In genomic region chr17:34902895-34903294, GRCm38 (mm10) we compare ENCODE assay signal across 30 mouse cellular contexts. TPM values are rescaled to one million over a fixed set of nuclear protein-coding genes. Genes with fewer than 3 reads are reported as not detected.
DNase-seq lines count a peak whose midpoint lies in the region; ATAC-seq and TF ChIP-seq lines count a peak whose summit lies in the region.
"Had no signal": no experiment of that assay in that cellular context is flagged by ENCODE, and none has a peak within 500 bp of the region (broad histone marks: within the 10 kb centered on the region; RNA-seq: fewer than 3 reads in every experiment).

No protein-coding gene starts in this region.

- WGBS in kidney, adult 2 months: 72% methylated on average over 9 of the region's 9 CpGs
- WGBS in kidney, embryonic 15.5 days: 74% methylated on average over 9 of the region's 9 CpGs

- H3K4me1 ChIP-seq in kidney, adult 2 months (ENCODE audit: control insufficient read depth, insufficient read depth, low read length): no peaks in the 10 kb centered on the region
- H3K4me1 ChIP-seq in kidney, embryonic 15.5 days: peaks cover 19% of the 10 kb centered on the region

- H3K4me2 ChIP-seq in kidney, embryonic 15.5 days: no peak overlapping the region
- H3K4me2 ChIP-seq: forebrain, embryonic 13.5 days; hindbrain, embryonic 13.5 days; intestine, embryonic 15.5 days had no signal

- H3K36me3 ChIP-seq in kidney, adult 2 months (ENCODE audit: control insufficient read depth, insufficient read depth, low read length): peaks cover under 1% of the 10 kb centered on the region
- peaks cover 72% of the 10 kb centered on the region for H3K36me3 ChIP-seq in kidney, embryonic 15.5 days

- ATAC-seq in kidney, embryonic 15.5 days (replicated peaks; ENCODE audit: low FRiP score): no peak
- ATAC-seq: CD4-positive, CD25-positive, alpha-beta regulatory T cell, adult 4 months; forebrain, embryonic 13.5 days; forebrain, embryonic 16.5 days; hindbrain, embryonic 16.5 days; intestine, embryonic 15.5 days had no signal

- no peaks in the 10 kb centered on the region for H3K27me3 ChIP-seq in kidney, adult 2 months (replicated peaks; ENCODE audit: control insufficient read depth, insufficient read depth, low read length)
- H3K27me3 ChIP-seq in kidney, embryonic 15.5 days: no peaks in the 10 kb centered on the region
- H3K27me3 ChIP-seq: forebrain, embryonic 13.5 days; hindbrain, embryonic 13.5 days; intestine, embryonic 15.5 days had no signal

- H3K27ac ChIP-seq in kidney, adult 2 months (ENCODE audit: insufficient read depth, low read depth, low read length): no peak overlapping the region
- no peak overlapping the region for H3K27ac ChIP-seq in kidney, embryonic 15.5 days
- H3K27ac ChIP-seq: forebrain, embryonic 10.5 days; forebrain, embryonic 13.5 days; heart, adult 2 months; heart, embryonic 10.5 days; hindbrain, embryonic 10.5 days; hindbrain, embryonic 13.5 days; intestine, embryonic 15.5 days had no signal

- no peak for TF ChIP-seq CTCF in kidney, adult 2 months (conservative IDR thresholded peaks at IDR 0.05; ENCODE audit: insufficient read depth, insufficient read length, low read depth, low read length)

- no peak overlapping the region for H3K9ac ChIP-seq in kidney, embryonic 15.5 days
- H3K9ac ChIP-seq: forebrain, embryonic 13.5 days; hindbrain, embryonic 13.5 days; intestine, embryonic 15.5 days had no signal

- TF ChIP-seq POLR2A in kidney, adult 2 months (IDR thresholded peaks at IDR 0.05; ENCODE audit: low read depth, low read length): no peak

- H3K9me3 ChIP-seq in kidney, embryonic 15.5 days (replicated peaks): no peaks in the 10 kb centered on the region
- H3K9me3 ChIP-seq: forebrain, embryonic 10.5 days; forebrain, embryonic 13.5 days; heart, embryonic 10.5 days; hindbrain, embryonic 10.5 days; hindbrain, embryonic 13.5 days; intestine, embryonic 15.5 days had no signal

- peak; percentile 22 for DNase-seq in kidney, adult 2 months
- peak; percentile 87 for DNase-seq in ES-CJ7 (ENCODE audit: low read depth, low spot score)
- peak; percentile 68 for DNase-seq in ZHBTc4 (ENCODE audit: low read depth, low spot score)
- DNase-seq in thymus, postnatal 14 days: no peak
- DNase-seq in cerebellum, postnatal 4 days (ENCODE audit: low spot score in 2 of 2): no peak
- DNase-seq: adrenal gland, adult 2 months; adrenal gland, postnatal 25 days; cerebellum, adult 11-12 months; cerebellum, adult 8-10 months; cerebellum, postnatal 10 days; cerebellum, postnatal 36 days; gastrocnemius, postnatal 10 days; gastrocnemius, postnatal 36 days; heart, adult 2 months had no signal

- no peak overlapping the region for H3K4me3 ChIP-seq in kidney, adult 2 months (ENCODE audit: insufficient read depth, low read depth, low read length)
- no peak overlapping the region for H3K4me3 ChIP-seq in kidney, embryonic 15.5 days (replicated peaks)
- H3K4me3 ChIP-seq: forebrain, embryonic 10.5 days; forebrain, embryonic 13.5 days; heart, adult 2 months; heart, embryonic 10.5 days; hindbrain, embryonic 10.5 days; hindbrain, embryonic 13.5 days; intestine, embryonic 15.5 days had no signal

RNA-seq across cellular contexts. Expression of gene Ehmt2, which starts 4.6 kb away (rescaled TPM):
- 134 and 169 TPM in 2 replicates for polyA plus RNA-seq in kidney, adult 2 months (2012; rRNA removed)
- 80.1 and 93.7 TPM in 2 replicates for polyA plus RNA-seq in kidney, embryonic 15.5 days (2015; fragmentation: Nextera tagmentation; extraction: Ambion mirVana)

RNA-seq across cellular contexts. Expression of gene C2, which starts 4.8 kb away (rescaled TPM):
- polyA plus RNA-seq in kidney, adult 2 months (2012; rRNA removed): 62.9 and 73.4 TPM in 2 replicates
- 2.6 and 3.6 TPM in 2 replicates for polyA plus RNA-seq in kidney, embryonic 15.5 days (2015; fragmentation: Nextera tagmentation; extraction: Ambion mirVana)

RNA-seq across cellular contexts. Expression of gene Slc44a4, which starts 11.4 kb away (rescaled TPM):
- 73.5 and 88.1 TPM in 2 replicates for polyA plus RNA-seq in kidney, adult 2 months (2012; rRNA removed)
- polyA plus RNA-seq in kidney, embryonic 15.5 days (2015; fragmentation: Nextera tagmentation; extraction: Ambion mirVana): 12.4 and 13.0 TPM in 2 replicates
- polyA plus RNA-seq: CD4-positive, CD25-positive, alpha-beta regulatory T cell, adult 4 months; forebrain, embryonic 13.5 days; heart, embryonic 14.5 days; heart, postnatal 0 days; hindbrain, embryonic 10.5 days; hindbrain, embryonic 13.5 days had no signal

RNA-seq across cellular contexts. Expression of gene Gm20547, which starts 21.1 kb away (rescaled TPM):
- 0.05 TPM in 1 of 2 replicates, not detected in the other for polyA plus RNA-seq in kidney, adult 2 months (2012; rRNA removed)
- polyA plus RNA-seq in kidney, embryonic 15.5 days (2015; fragmentation: Nextera tagmentation; extraction: Ambion mirVana): not detected in 2 replicates
- polyA plus RNA-seq: brain, embryonic 14.5 days; C2C12; CD4-positive, CD25-positive, alpha-beta regulatory T cell, adult 4 months; embryonic facial prominence, embryonic 11.5 days; embryonic facial prominence, embryonic 14.5 days; forebrain, embryonic 13.5 days; forebrain, embryonic 16.5 days; heart, adult 2 months; heart, embryonic 10.5 days; heart, embryonic 14.5 days; heart, postnatal 0 days; hindbrain, embryonic 10.5 days; hindbrain, embryonic 13.5 days; hindbrain, embryonic 16.5 days; intestine, embryonic 15.5 days had no signal

RNA-seq across cellular contexts. Expression of gene Zbtb12, which starts 23.6 kb away (rescaled TPM):
- 9.4 and 10.8 TPM in 2 replicates for polyA plus RNA-seq in kidney, adult 2 months (2012; rRNA removed)
- polyA plus RNA-seq in kidney, embryonic 15.5 days (2015; fragmentation: Nextera tagmentation; extraction: Ambion mirVana): 5.0 TPM in 2 replicates
- polyA plus RNA-seq: CD4-positive, CD25-positive, alpha-beta regulatory T cell, adult 4 months had no signal

Comparison
In these comparisons a context has a peak if more than half of its experiments do, and no peak if none do; other contexts are left out.
1. RNA of gene C2, which starts 4.8 kb away (polyA plus RNA-seq): 62.9 to 73.4 TPM in kidney, adult 2 months; 2.6 to 3.6 TPM in kidney, embryonic 15.5 days; every median in the first group is over 10 times any median in the second.
2. DNase-seq: peak in kidney, adult 2 months (single experiment), ES-CJ7 (single experiment) and ZHBTc4 (single experiment); none in thymus, postnatal 14 days (single experiment) and cerebellum, postnatal 4 days (0 of 2).